In the genomic region with DNA sequence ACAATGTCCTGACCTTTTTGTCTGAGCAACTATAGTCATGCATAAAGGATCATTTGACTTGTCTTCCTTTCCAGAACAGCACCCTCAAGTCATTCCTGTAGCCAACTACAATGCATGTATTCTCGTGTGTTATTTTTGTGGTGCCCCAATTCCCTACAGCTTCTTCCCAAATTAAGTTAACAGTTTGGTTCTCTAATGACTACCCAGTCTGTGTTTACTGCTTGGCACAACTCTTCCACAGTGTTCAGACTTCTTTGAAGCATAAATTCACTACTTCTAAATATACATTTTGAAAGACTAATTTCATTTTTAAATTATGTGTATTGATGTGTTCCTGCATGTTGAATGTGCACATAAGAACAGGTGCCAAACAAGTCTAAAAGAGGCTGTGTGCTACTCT, we compare ENCODE assay signal across 32 mouse cellular contexts.
"Had no signal": no experiment of that assay in that cellular context is flagged by ENCODE, and none has a peak within 500 bp of the region (broad histone marks: within the 10 kb centered on the region; RNA-seq: fewer than 3 reads in every experiment).

No protein-coding gene starts in this region.

- H3K9me3 ChIP-seq: limb, embryonic 10.5 days; limb, embryonic 12.5 days; limb, embryonic 13.5 days; limb, embryonic 15.5 days; liver, embryonic 12.5 days; liver, embryonic 13.5 days; liver, embryonic 15.5 days; lung, embryonic 15.5 days; megakaryocyte, embryonic 14.5 days; midbrain, embryonic 10.5 days; midbrain, embryonic 12.5 days; midbrain, embryonic 13.5 days; midbrain, embryonic 15.5 days; neural tube, embryonic 12.5 days had no signal

- DNase-seq: left cerebral cortex, postnatal 4 days; liver; liver, embryonic 13.5 days; liver, postnatal 0 days; lung, adult 18-20 months; lung, adult 2 months; lung, embryonic 14.5 days; lung, postnatal 10 days; lung, postnatal 14 days; lung, postnatal 36 days; lung, postnatal 4 days; midbrain, embryonic 14.5 days had no signal

- H3K4me1 ChIP-seq: limb, embryonic 10.5 days; limb, embryonic 12.5 days; limb, embryonic 13.5 days; limb, embryonic 15.5 days; liver, embryonic 12.5 days; liver, embryonic 13.5 days; liver, embryonic 15.5 days; lung, embryonic 15.5 days; megakaryocyte, embryonic 14.5 days; midbrain, embryonic 10.5 days; midbrain, embryonic 12.5 days; midbrain, embryonic 13.5 days; midbrain, embryonic 15.5 days; neural tube, embryonic 12.5 days had no signal

- ATAC-seq: liver, embryonic 12.5 days; liver, postnatal 0 days; lung, postnatal 0 days; midbrain, embryonic 13.5 days; midbrain, embryonic 15.5 days; midbrain, embryonic 16.5 days had no signal

- H3K27ac ChIP-seq: limb, embryonic 10.5 days; limb, embryonic 12.5 days; limb, embryonic 13.5 days; limb, embryonic 15.5 days; liver, embryonic 12.5 days; liver, embryonic 13.5 days; liver, embryonic 14.5 days; liver, embryonic 15.5 days; lung, embryonic 15.5 days; macrophage; midbrain, embryonic 10.5 days; midbrain, embryonic 12.5 days; midbrain, embryonic 13.5 days; midbrain, embryonic 15.5 days; neural tube, embryonic 12.5 days had no signal

- H3K4me3 ChIP-seq: limb, embryonic 10.5 days; limb, embryonic 12.5 days; limb, embryonic 13.5 days; limb, embryonic 15.5 days; liver, embryonic 12.5 days; liver, embryonic 13.5 days; liver, embryonic 15.5 days; lung, embryonic 15.5 days; megakaryocyte, embryonic 14.5 days; midbrain, embryonic 10.5 days; midbrain, embryonic 12.5 days; midbrain, embryonic 13.5 days; midbrain, embryonic 15.5 days; myocyte; neural tube, embryonic 12.5 days had no signal

- H3K27me3 ChIP-seq: limb, embryonic 12.5 days; limb, embryonic 13.5 days; limb, embryonic 15.5 days; liver, embryonic 12.5 days; liver, embryonic 13.5 days; liver, embryonic 15.5 days; lung, embryonic 15.5 days; megakaryocyte, embryonic 14.5 days; midbrain, embryonic 12.5 days; midbrain, embryonic 13.5 days; midbrain, embryonic 15.5 days; neural tube, embryonic 12.5 days had no signal

- H3K36me3 ChIP-seq: limb, embryonic 10.5 days; limb, embryonic 12.5 days; limb, embryonic 13.5 days; limb, embryonic 15.5 days; liver, embryonic 12.5 days; liver, embryonic 13.5 days; liver, embryonic 15.5 days; lung, embryonic 15.5 days; midbrain, embryonic 10.5 days; midbrain, embryonic 12.5 days; midbrain, embryonic 13.5 days; midbrain, embryonic 15.5 days; neural tube, embryonic 12.5 days had no signal

- H3K9ac ChIP-seq: limb, embryonic 12.5 days; limb, embryonic 13.5 days; limb, embryonic 15.5 days; liver, embryonic 12.5 days; liver, embryonic 13.5 days; liver, embryonic 14.5 days; liver, embryonic 15.5 days; liver, postnatal 0 days; lung, embryonic 14.5 days; lung, embryonic 15.5 days; midbrain, embryonic 12.5 days; midbrain, embryonic 13.5 days; midbrain, embryonic 15.5 days; neural tube, embryonic 12.5 days had no signal

- H3K4me2 ChIP-seq: limb, embryonic 12.5 days; limb, embryonic 13.5 days; limb, embryonic 15.5 days; liver, embryonic 11.5 days; liver, embryonic 12.5 days; liver, embryonic 13.5 days; liver, embryonic 15.5 days; lung, embryonic 14.5 days; lung, embryonic 15.5 days; midbrain, embryonic 11.5 days; midbrain, embryonic 12.5 days; midbrain, embryonic 13.5 days; midbrain, embryonic 15.5 days; neural tube, embryonic 12.5 days had no signal
